ENCODE assay signal across 9 mouse cellular contexts in the genomic region with DNA sequence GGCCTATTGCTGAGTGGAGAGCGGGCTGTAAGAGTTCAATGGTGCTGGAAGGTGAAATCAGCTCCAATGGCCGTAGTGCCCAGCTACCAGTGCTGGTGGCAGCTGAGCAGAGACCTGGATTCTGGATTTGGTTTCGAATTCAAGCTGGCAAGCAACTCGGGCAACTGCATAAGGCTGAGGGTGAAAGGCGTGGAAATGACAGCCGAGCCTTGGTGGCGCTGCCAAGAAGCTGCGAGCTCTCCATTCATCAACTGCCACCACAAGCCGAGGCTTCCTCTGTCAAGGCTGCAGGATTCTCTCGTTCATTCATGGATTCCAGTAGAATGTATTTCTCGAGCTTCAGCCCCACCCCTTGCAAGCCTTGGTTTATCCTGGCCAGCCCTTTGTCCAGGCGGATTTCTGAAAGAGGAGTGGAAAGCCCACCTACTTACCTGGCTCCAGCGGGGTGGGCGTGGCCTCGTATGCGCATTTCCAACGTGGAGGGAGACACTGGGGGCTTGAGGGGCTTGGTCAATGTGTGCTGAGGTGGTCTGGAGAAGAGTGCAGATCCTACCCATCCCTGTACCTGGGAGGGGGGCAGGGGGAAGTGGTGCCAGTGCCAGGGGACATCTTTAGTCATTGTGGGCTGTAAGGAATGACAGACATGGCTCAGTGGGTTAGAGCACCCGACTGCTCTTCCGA. TPM values are rescaled to one million over a fixed set of nuclear protein-coding genes. Genes with fewer than 3 reads are reported as not detected.
A peak's percentile ranks its signal among the peaks of the same experiment; 100 is the strongest.
DNase-seq lines count a peak whose midpoint lies in the region; ATAC-seq lines count a peak whose summit lies in the region.
"Had no signal": no experiment of that assay in that cellular context is flagged by ENCODE, and none has a peak within 500 bp of the region (broad histone marks: within the 10 kb centered on the region; RNA-seq: fewer than 3 reads in every experiment).

No protein-coding gene starts in this region.

- 0 out of 2 replicates have a peak overlapping the region, but pooled peaks have one; percentile 11 for H3K9ac ChIP-seq in hindbrain, embryonic 14.5 days
- no peak overlapping the region for H3K9ac ChIP-seq in hindbrain, embryonic 12.5 days
- H3K9ac ChIP-seq in hindbrain, embryonic 16.5 days (ENCODE audit: low read depth, low read length), result 0 out of 2 replicates have a peak overlapping the region, but pooled peaks have one; percentile 18
- H3K9ac ChIP-seq: heart, embryonic 13.5 days had no signal

- ATAC-seq in hindbrain, embryonic 14.5 days (ENCODE audit: low FRiP score), result no peak
- ATAC-seq in hindbrain, embryonic 12.5 days (ENCODE audit: low FRiP score), result no peak
- peak; percentile 55 for ATAC-seq in hindbrain, embryonic 16.5 days

- H3K27me3 ChIP-seq in hindbrain, embryonic 14.5 days (ENCODE audit: control insufficient read depth, insufficient read depth, low read length), result no peaks in the 10 kb centered on the region
- H3K27me3 ChIP-seq in hindbrain, embryonic 12.5 days, result peaks cover 3% of the 10 kb centered on the region
- no peaks in the 10 kb centered on the region for H3K27me3 ChIP-seq in hindbrain, embryonic 16.5 days (replicated peaks; ENCODE audit: control insufficient read depth, insufficient read depth, low read length)

- peak; percentile 38 for DNase-seq in hindbrain, embryonic 14.5 days (ENCODE audit: low spot score)
- peak; percentile 68 for DNase-seq in adrenal gland, postnatal 25 days
- DNase-seq in right cerebral cortex, adult 18-20 months, result peak; percentile 52
- DNase-seq in c-Kit-positive CD71-positive TER-119-positive erythroid progenitor cells, embryonic 14.5 days (ENCODE audit: low spot score), result no peak
- no peak for DNase-seq in urinary bladder, postnatal 10 days (ENCODE audit: low spot score)
- DNase-seq in testis, postnatal 14 days (ENCODE audit: low spot score), result no peak

- H3K36me3 ChIP-seq in hindbrain, embryonic 14.5 days (replicated peaks; ENCODE audit: control insufficient read depth, insufficient read depth), result no peaks in the 10 kb centered on the region
- no peaks in the 10 kb centered on the region for H3K36me3 ChIP-seq in hindbrain, embryonic 12.5 days
- H3K36me3 ChIP-seq in hindbrain, embryonic 16.5 days (ENCODE audit: control insufficient read depth, insufficient read depth, low read length), result no peaks in the 10 kb centered on the region
- H3K36me3 ChIP-seq: heart, embryonic 13.5 days had no signal

- WGBS in hindbrain, embryonic 14.5 days, result 50% methylated on average over 19 of the region's 19 CpGs
- 52% methylated on average over 19 of the region's 19 CpGs for WGBS in hindbrain, embryonic 12.5 days
- WGBS in hindbrain, embryonic 16.5 days, result 39% methylated on average over 19 of the region's 19 CpGs

- no peaks in the 10 kb centered on the region for H3K9me3 ChIP-seq in hindbrain, embryonic 14.5 days (ENCODE audit: control insufficient read depth, low read length)
- H3K9me3 ChIP-seq in hindbrain, embryonic 12.5 days (replicated peaks), result no peaks in the 10 kb centered on the region
- no peaks in the 10 kb centered on the region for H3K9me3 ChIP-seq in hindbrain, embryonic 16.5 days (ENCODE audit: control insufficient read depth, low read length)
- H3K9me3 ChIP-seq: heart, embryonic 13.5 days had no signal

- H3K4me3 ChIP-seq in hindbrain, embryonic 14.5 days (replicated peaks; ENCODE audit: low read length), result no peak overlapping the region
- no peak overlapping the region for H3K4me3 ChIP-seq in hindbrain, embryonic 12.5 days
- no peak overlapping the region for H3K4me3 ChIP-seq in hindbrain, embryonic 16.5 days (ENCODE audit: low read length)
- H3K4me3 ChIP-seq: heart, embryonic 13.5 days had no signal

- H3K4me1 ChIP-seq in hindbrain, embryonic 14.5 days (replicated peaks; ENCODE audit: control insufficient read depth, insufficient read depth, low read length), result 0 out of 2 replicates have a peak, but pooled peaks cover 8% of the 10 kb centered on the region
- peaks cover 24% of the 10 kb centered on the region for H3K4me1 ChIP-seq in hindbrain, embryonic 12.5 days
- H3K4me1 ChIP-seq in hindbrain, embryonic 16.5 days (ENCODE audit: control insufficient read depth, insufficient read depth, low read depth, low read length), result peaks cover 10% of the 10 kb centered on the region

- H3K4me2 ChIP-seq in hindbrain, embryonic 14.5 days (replicated peaks), result 0 out of 2 replicates have a peak overlapping the region, but pooled peaks have one; percentile 19
- H3K4me2 ChIP-seq in hindbrain, embryonic 12.5 days (replicated peaks), result no peak overlapping the region
- H3K4me2 ChIP-seq in hindbrain, embryonic 16.5 days (ENCODE audit: low read length), result peak overlapping the region; percentile 21; the same call in 1 of the 2 replicates
- H3K4me2 ChIP-seq: heart, embryonic 13.5 days had no signal

- H3K27ac ChIP-seq in hindbrain, embryonic 14.5 days, result peak overlapping the region; percentile 36
- no peak overlapping the region for H3K27ac ChIP-seq in hindbrain, embryonic 12.5 days
- H3K27ac ChIP-seq in hindbrain, embryonic 16.5 days (ENCODE audit: low read depth, low read length), result peak overlapping the region; percentile 37; the same call in 1 of the 2 replicates
- H3K27ac ChIP-seq: heart, embryonic 13.5 days had no signal

RNA-seq across cellular contexts. Expression of a gene that starts 30.4 kb away (rescaled TPM):
- polyA plus RNA-seq in hindbrain, embryonic 14.5 days (2014; fragmentation: Nextera tagmentation; extraction: Ambion mirVana), result 38.2 and 48.5 TPM in 2 replicates
- polyA plus RNA-seq in hindbrain, embryonic 12.5 days (2016; fragmentation: Nextera tagmentation; extraction: Ambion mirVana), result 38.6 and 41.3 TPM in 2 replicates
- 1.7 and 3.3 TPM in 2 replicates for total RNA-seq in adrenal gland, postnatal 25 days (2021)
- 41.7 and 59.8 TPM in 2 replicates for polyA plus RNA-seq in hindbrain, embryonic 16.5 days (2015; fragmentation: Nextera tagmentation; extraction: Ambion mirVana)

RNA-seq across cellular contexts. Expression of a gene that starts 48.8 kb away (rescaled TPM):
- polyA plus RNA-seq in hindbrain, embryonic 14.5 days (2014; fragmentation: Nextera tagmentation; extraction: Ambion mirVana), result 200 and 220 TPM in 2 replicates
- polyA plus RNA-seq in hindbrain, embryonic 12.5 days (2016; fragmentation: Nextera tagmentation; extraction: Ambion mirVana), result 186 and 188 TPM in 2 replicates
- 225 and 315 TPM in 2 replicates for total RNA-seq in adrenal gland, postnatal 25 days (2021)
- polyA plus RNA-seq in hindbrain, embryonic 16.5 days (2015; fragmentation: Nextera tagmentation; extraction: Ambion mirVana), result 189 and 198 TPM in 2 replicates

Comparison
In these comparisons a context has a peak if more than half of its experiments do, and no peak if none do; other contexts are left out.
1. DNase-seq: peak in hindbrain, embryonic 14.5 days (single experiment), adrenal gland, postnatal 25 days (single experiment) and right cerebral cortex, adult 18-20 months (single experiment); none in c-Kit-positive CD71-positive TER-119-positive erythroid progenitor cells, embryonic 14.5 days (single experiment), urinary bladder, postnatal 10 days (single experiment) and testis, postnatal 14 days (single experiment).